Mouse (Mus musculus): Measurements from ENCODE around the gene Dap. TPM values are rescaled to one million over a fixed set of nuclear protein-coding genes. Genes with fewer than 3 reads are reported as not detected.

Gene Dap
- polyA plus RNA-seq, 1 experiment = 56.9 TPM

DNA sequence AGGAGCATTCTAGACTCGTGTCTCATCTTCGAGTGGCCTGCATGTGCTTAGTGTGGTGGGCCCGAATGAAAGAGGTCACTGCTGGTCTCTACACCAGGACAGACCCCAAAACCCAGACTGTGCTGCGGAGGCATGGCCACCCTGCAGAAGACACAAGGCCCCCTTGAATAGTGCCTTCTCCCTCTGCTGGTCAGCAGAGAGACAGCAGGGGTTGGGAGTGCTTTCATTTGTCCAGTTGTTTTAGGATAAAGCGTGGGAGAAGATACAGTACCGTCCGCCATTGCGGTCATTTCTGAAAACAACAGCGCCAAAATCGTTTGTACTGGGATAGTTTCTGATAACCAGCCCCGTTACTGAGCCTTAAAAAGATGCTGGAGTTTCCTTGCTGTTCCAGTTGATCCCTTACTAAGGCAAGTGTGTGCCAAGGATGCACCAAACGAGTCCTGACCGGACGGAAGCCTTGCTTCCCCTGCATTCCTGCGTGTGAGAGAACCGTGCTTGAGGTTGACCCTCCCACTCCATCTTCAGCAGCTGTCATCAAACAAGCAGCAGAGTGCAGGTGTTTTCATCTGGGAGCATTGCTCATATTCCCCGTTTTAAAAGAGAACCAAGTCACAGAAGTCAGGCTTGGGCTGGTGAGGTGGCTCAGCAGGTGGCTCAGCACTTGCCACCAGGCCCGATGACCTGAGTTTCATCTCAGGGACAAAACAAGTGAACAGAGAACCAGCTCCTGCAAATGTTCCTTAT lies 34.8 kb downstream of the Dap start:
- Histone ChIP-seq H3K4me1 (ENCODE audit: control insufficient read depth, insufficient read depth, low read length) (no peaks in the 10 kb centered on the region), H3K27ac (ENCODE audit: control insufficient read depth, insufficient read depth, low read depth, low read length, poor library complexity) (no peak overlapping the region), H3K4me3 (replicated peaks; ENCODE audit: control insufficient read depth, low read depth, low read length) (no peak overlapping the region)
- WGBS = 86% methylated on average over 18 of the region's 18 CpGs
- TF ChIP-seq POLR2A (IDR thresholded peaks at IDR 0.05; ENCODE audit: borderline replicate concordance, control insufficient read depth, low read depth, low read length) (no peak), CTCF (IDR thresholded peaks at IDR 0.05; ENCODE audit: control insufficient read depth, insufficient read depth, low read length) (no peak)

DNA sequence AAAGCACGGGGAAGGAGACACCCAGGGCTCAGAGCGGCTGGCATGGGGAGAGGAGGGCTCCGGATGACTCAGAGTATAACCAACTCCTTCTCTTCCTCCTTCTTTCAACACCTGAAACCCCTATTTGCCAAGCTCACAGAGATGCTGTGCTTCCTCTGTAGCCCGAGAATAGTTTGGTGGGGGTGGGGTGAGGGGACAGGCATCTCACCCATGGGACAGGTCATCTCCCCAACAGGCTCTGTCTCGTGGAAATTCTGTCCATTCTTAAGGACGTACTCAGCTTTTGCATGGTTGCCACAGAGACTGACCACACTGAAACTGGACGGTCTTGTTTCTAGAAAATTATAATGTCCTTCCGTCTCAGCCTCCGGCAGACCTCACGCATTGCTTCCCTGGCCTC lies 37.0 kb downstream of the Dap start:
- Histone ChIP-seq H3K27ac (ENCODE audit: control insufficient read depth, insufficient read depth, low read depth, low read length, poor library complexity) (no peak overlapping the region), H3K4me1 (ENCODE audit: control insufficient read depth, insufficient read depth, low read length) (no peaks in the 10 kb centered on the region), H3K4me3 (replicated peaks; ENCODE audit: control insufficient read depth, low read depth, low read length) (no peak overlapping the region)
- TF ChIP-seq CTCF (IDR thresholded peaks at IDR 0.05; ENCODE audit: control insufficient read depth, insufficient read depth, low read length) (no peak), POLR2A (IDR thresholded peaks at IDR 0.05; ENCODE audit: borderline replicate concordance, control insufficient read depth, low read depth, low read length) (no peak)
- WGBS = 82% methylated on average over 10 of the region's 10 CpGs

DNA sequence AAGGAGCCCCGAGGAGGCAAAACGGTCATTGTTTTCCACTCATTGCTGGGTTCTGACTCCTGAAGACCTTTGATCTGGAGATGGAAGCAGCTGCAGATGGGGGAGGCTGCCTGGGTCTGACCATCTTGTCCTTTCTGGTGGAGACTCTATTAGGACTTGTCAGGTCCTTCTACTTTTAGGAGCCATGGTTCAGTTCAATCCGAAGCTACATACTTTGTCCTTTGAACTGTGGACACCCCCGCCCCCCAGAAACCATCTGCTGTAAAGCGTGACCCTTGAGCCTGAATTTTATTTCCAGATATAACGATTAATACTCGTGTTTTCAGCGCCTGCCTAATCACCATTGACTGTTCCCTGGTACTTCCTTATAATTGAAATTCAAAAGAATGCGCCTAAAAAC lies 38.2 kb downstream of the Dap start:
- WGBS = 73% methylated on average over 9 of the region's 9 CpGs
- Histone ChIP-seq H3K27ac (ENCODE audit: control insufficient read depth, insufficient read depth, low read depth, low read length, poor library complexity) (no peak overlapping the region), H3K4me1 (ENCODE audit: control insufficient read depth, insufficient read depth, low read length) (no peaks in the 10 kb centered on the region), H3K4me3 (replicated peaks; ENCODE audit: control insufficient read depth, low read depth, low read length) (no peak overlapping the region)
- TF ChIP-seq POLR2A (IDR thresholded peaks at IDR 0.05; ENCODE audit: borderline replicate concordance, control insufficient read depth, low read depth, low read length) = no peak
- no peak for TF ChIP-seq CTCF (IDR thresholded peaks at IDR 0.05; ENCODE audit: control insufficient read depth, insufficient read depth, low read length)

DNA sequence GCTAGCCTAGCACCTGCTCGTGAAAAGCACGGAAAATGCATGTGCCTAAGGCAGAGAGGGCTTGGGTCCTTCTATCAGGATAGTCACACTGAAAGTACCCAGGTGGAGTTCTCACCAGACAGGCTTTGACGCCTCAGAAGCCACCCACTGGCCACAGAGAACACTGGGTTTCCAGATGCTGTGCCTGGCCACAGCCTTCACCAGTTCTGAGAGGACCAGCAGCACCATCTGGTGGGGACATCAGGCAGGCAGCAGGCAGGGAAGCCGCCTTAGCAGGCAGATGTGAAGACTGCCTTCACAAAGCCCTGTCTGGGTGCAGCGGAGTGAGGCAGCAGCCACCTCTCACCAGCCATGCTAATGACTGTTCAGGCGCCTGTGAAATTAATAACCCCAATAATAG lies 40.7 kb downstream of the Dap start:
- H3K4me3 ChIP-seq (replicated peaks; ENCODE audit: control insufficient read depth, low read depth, low read length) = no peak overlapping the region
- TF ChIP-seq POLR2A (IDR thresholded peaks at IDR 0.05; ENCODE audit: borderline replicate concordance, control insufficient read depth, low read depth, low read length) (no peak), CTCF (IDR thresholded peaks at IDR 0.05; ENCODE audit: control insufficient read depth, insufficient read depth, low read length) (peak; percentile 83)
- WGBS = 62% methylated on average over 6 of the region's 6 CpGs
- no peak overlapping the region for H3K27ac ChIP-seq (ENCODE audit: control insufficient read depth, insufficient read depth, low read depth, low read length, poor library complexity)
- H3K4me1 ChIP-seq (ENCODE audit: control insufficient read depth, insufficient read depth, low read length) = no peaks in the 10 kb centered on the region

DNA sequence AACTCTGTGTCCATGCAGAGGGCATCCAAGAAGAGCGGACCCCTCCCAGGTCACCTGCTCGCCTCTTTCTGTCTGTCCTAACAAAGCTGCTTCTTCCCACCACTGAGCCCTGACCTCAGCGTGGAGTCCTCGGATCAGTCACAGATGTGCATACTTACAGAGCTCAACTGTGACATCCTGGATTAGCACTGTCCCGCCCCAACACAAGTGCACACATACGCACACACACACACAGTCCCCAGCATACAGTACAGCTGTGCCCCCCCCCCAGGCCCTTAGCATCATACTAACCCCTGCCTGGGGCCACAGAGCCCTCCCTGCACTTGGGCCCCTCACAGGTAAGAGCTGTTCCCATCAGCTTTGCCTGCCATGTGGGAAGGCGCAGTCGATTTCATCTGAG lies 41.3 kb downstream of the Dap start:
- 91% methylated on average over 8 of the region's 8 CpGs for WGBS
- Histone ChIP-seq H3K4me1 (ENCODE audit: control insufficient read depth, insufficient read depth, low read length) (no peaks in the 10 kb centered on the region), H3K4me3 (replicated peaks; ENCODE audit: control insufficient read depth, low read depth, low read length) (no peak overlapping the region), H3K27ac (ENCODE audit: control insufficient read depth, insufficient read depth, low read depth, low read length, poor library complexity) (no peak overlapping the region)
- TF ChIP-seq POLR2A (IDR thresholded peaks at IDR 0.05; ENCODE audit: borderline replicate concordance, control insufficient read depth, low read depth, low read length) = no peak
- no peak for TF ChIP-seq CTCF (IDR thresholded peaks at IDR 0.05; ENCODE audit: control insufficient read depth, insufficient read depth, low read length)

DNA sequence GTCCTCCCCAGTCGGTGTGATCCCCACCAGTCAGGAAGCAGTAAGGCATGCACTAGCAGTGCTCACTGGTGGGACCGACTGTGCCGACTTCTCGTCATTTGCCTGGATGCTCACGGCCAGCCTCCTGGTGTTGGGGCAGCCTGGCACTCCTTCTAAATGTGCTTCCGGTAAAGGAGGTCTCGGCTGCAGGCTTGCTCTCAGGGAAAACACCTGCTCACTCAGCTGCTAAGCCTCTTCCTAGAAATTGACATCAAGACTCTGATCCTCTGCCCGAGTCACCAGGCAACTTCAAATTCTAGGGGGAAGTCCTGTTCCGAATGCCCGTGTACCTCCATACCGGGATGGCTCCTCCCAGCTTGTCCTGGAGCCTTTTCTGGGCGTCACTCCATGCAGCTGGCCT lies 41.7 kb downstream of the Dap start:
- Histone ChIP-seq H3K27ac (ENCODE audit: control insufficient read depth, insufficient read depth, low read depth, low read length, poor library complexity) (no peak overlapping the region), H3K4me1 (ENCODE audit: control insufficient read depth, insufficient read depth, low read length) (no peaks in the 10 kb centered on the region), H3K4me3 (replicated peaks; ENCODE audit: control insufficient read depth, low read depth, low read length) (no peak overlapping the region)
- WGBS = 90% methylated on average over 12 of the region's 12 CpGs
- TF ChIP-seq CTCF (IDR thresholded peaks at IDR 0.05; ENCODE audit: control insufficient read depth, insufficient read depth, low read length) = no peak
- TF ChIP-seq POLR2A (IDR thresholded peaks at IDR 0.05; ENCODE audit: borderline replicate concordance, control insufficient read depth, low read depth, low read length) = no peak

DNA sequence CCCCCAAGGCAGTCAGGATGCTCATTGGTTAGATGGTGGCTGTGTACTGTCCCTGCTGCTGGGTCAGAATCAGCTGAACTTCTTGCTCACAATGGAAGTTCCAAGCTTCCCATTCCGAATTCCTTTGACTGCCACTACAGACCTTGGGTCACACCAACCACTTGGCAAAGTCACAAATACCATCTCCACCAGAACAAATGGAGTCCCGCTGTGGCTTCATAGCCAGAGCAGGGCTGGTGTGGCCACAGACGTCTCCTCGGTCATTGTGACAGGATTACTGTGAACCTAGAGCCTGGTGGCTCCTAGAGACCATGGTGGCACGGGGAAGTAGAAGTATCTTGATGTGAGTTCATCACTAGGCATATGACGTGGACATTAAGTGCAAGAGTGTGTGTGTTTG lies 44.0 kb downstream of the Dap start:
- 72% methylated on average over 6 of the region's 6 CpGs for WGBS
- no peak for TF ChIP-seq POLR2A (IDR thresholded peaks at IDR 0.05; ENCODE audit: borderline replicate concordance, control insufficient read depth, low read depth, low read length)
- TF ChIP-seq CTCF (IDR thresholded peaks at IDR 0.05; ENCODE audit: control insufficient read depth, insufficient read depth, low read length) = no peak
- no peak overlapping the region for H3K4me3 ChIP-seq (replicated peaks; ENCODE audit: control insufficient read depth, low read depth, low read length)
- H3K27ac ChIP-seq (ENCODE audit: control insufficient read depth, insufficient read depth, low read depth, low read length, poor library complexity) = no peak overlapping the region
- no peaks in the 10 kb centered on the region for H3K4me1 ChIP-seq (ENCODE audit: control insufficient read depth, insufficient read depth, low read length)

DNA sequence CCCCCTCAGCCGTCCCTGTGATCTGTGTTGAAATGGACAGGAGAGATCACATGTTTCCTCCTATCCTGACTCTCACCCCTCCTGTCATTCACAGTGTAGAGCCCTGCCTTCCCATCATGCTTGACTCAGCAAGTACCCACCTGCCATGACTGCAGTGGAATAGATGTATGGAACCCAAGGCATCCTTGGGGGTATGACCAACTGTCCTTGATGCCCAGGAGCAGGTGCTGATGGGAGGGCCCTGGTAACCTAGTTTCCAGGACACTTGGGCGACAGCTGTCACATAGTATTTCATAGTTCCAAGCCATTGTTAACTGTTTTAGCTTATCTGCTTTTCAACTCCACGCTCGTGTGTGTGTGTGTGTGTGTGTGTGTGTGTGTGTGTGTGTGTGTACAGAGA lies 45.4 kb downstream of the Dap start:
- WGBS = 53% methylated on average over 4 of the region's 4 CpGs
- TF ChIP-seq POLR2A (IDR thresholded peaks at IDR 0.05; ENCODE audit: borderline replicate concordance, control insufficient read depth, low read depth, low read length) (no peak), CTCF (IDR thresholded peaks at IDR 0.05; ENCODE audit: control insufficient read depth, insufficient read depth, low read length) (no peak)
- Histone ChIP-seq H3K27ac (ENCODE audit: control insufficient read depth, insufficient read depth, low read depth, low read length, poor library complexity) (no peak overlapping the region), H3K4me3 (replicated peaks; ENCODE audit: control insufficient read depth, low read depth, low read length) (no peak overlapping the region), H3K4me1 (ENCODE audit: control insufficient read depth, insufficient read depth, low read length) (no peaks in the 10 kb centered on the region)

DNA sequence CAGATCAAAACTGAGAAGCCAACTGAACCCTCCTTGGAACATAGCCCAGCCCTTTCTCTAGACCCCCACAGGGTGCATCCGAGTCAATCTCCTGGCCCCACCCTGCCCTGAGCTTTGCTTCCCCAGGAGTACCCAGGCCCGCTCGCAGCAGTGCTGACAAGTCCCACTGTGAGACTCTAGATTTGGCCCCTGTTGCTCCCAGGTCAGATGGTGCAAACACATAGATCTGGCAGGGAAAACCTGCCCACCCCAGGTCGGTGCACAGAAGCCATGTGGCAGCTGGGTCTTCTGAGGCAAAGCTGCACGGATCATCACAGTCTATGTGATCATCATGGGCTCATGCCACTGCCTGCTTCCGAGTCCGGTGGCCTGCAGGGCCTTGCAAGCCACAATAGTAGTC lies 48.6 kb downstream of the Dap start:
- no peak for TF ChIP-seq POLR2A (IDR thresholded peaks at IDR 0.05; ENCODE audit: borderline replicate concordance, control insufficient read depth, low read depth, low read length)
- TF ChIP-seq CTCF (IDR thresholded peaks at IDR 0.05; ENCODE audit: control insufficient read depth, insufficient read depth, low read length) = no peak
- Histone ChIP-seq H3K4me3 (replicated peaks; ENCODE audit: control insufficient read depth, low read depth, low read length) (no peak overlapping the region), H3K4me1 (ENCODE audit: control insufficient read depth, insufficient read depth, low read length) (no peaks in the 10 kb centered on the region), H3K27ac (ENCODE audit: control insufficient read depth, insufficient read depth, low read depth, low read length, poor library complexity) (no peak overlapping the region)
- 84% methylated on average over 7 of the region's 7 CpGs for WGBS
